Mouse (Mus musculus): ENCODE data around the gene Brpf3.

GRCm38 (mm10) chr17:28854377-28854776 lies 53.5 kb downstream of the Brpf3 start:
- TF ChIP-seq POLR2A (IDR thresholded peaks at IDR 0.05; ENCODE audit: borderline replicate concordance, insufficient read depth, low read length): no peak
- no peak for TF ChIP-seq CTCF (IDR thresholded peaks at IDR 0.05; ENCODE audit: borderline replicate concordance, insufficient read depth, low read depth, low read length)
